Mouse (Mus musculus): ENCODE results near the gene Dennd2c.
A peak's percentile ranks its signal among the peaks of the same experiment; 100 is the strongest.
"Not testable (repeated sequence)": the region's sequence is repeated elsewhere in the genome, so short reads cannot be mapped to it uniquely, and the experiment has no call there.

Gene Dennd2c

GRCm38 (mm10) chr3:103169771-103170170 is 67.4 kb downstream of the Dennd2c start:
- peak; percentile 58 for DNase-seq (ENCODE audit: low read depth, low spot score)

DNA sequence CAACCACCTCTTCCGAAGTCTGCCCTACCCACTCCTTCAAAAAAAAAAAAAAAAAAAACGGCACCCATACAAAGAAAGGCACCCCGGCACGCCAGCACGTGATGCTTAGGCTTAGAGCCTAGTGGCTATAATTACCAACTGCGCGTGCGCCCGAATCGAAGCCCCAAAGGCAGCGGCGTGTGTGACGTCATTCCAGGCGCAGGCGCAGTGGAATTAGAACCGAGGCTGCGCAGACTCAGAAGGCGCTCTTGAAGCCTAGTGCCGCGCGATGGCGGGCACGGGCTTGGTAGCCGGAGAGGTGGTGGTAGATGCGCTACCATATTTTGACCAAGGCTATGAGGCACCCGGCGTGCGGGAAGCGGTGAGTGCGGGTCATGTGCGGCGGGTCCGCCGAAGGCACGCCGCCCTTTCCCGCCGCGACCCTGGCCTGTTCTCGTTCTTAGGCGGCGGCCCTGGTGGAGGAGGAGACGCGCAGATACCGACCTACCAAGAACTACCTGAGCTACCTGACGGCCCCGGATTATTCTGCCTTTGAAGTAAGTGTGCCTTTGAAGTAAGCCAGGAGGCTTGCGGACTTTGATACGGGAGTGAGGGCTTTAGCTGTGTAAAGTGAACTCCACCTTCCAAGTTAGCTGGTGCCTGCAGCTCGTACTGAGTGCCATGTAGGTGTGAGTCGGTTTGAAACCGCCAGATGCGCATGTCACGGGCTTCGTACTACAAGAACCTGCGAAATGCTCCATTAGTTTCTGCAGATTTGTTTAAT is 69.3 kb downstream of the Dennd2c start, which contains the start of gene Bcas2:
TSS of gene Bcas2 (plus strand) at position 151 of the 763 bp plus-strand sequence.
- DNase-seq (ENCODE audit: low read depth, low spot score): peak; percentile 98

- DNase-seq (ENCODE audit: low read depth, low spot score): no peak
Measured at GRCm38 (mm10) chr3:103172615-103173014, 70.2 kb downstream of the Dennd2c start.

- DNase-seq (ENCODE audit: low read depth, low spot score): no peak
Measured at GRCm38 (mm10) chr3:103176740-103177139, 74.3 kb downstream of the Dennd2c start.

GRCm38 (mm10) chr3:103179527-103179926 is 77.1 kb downstream of the Dennd2c start:
- DNase-seq (ENCODE audit: low read depth, low spot score): no peak

- DNase-seq (ENCODE audit: low read depth, low spot score): no peak
Measured at GRCm38 (mm10) chr3:103181171-103181570, 78.8 kb downstream of the Dennd2c start.

GRCm38 (mm10) chr3:103182821-103183220 is 80.4 kb downstream of the Dennd2c start:
- DNase-seq (ENCODE audit: low read depth, low spot score): no peak

DNA sequence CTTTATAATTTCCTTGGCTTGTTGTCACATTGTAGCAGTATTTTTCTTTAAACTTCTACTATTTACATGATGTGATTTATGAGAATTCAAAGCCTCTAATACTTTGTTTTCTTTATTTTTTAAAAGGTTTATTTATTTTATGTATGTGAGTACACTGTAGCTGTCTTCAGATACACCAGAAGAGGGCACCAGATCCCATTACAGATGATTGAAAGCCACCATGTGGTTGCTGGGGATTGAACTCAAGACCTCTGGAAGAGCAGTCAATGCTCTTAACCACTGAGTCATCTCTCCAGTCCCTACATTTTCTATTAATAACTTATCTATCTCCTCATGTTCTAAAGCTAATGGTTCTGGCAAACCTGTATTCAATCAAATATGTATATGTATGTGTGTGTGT is 82.1 kb downstream of the Dennd2c start:
- DNase-seq (ENCODE audit: low read depth, low spot score): not testable (repeated sequence)

- no peak for DNase-seq (ENCODE audit: low read depth, low spot score)
Measured at GRCm38 (mm10) chr3:103188451-103188850, 86.0 kb downstream of the Dennd2c start.

- DNase-seq (ENCODE audit: low read depth, low spot score): no peak
Measured at GRCm38 (mm10) chr3:103188856-103189255, 86.5 kb downstream of the Dennd2c start.

DNA sequence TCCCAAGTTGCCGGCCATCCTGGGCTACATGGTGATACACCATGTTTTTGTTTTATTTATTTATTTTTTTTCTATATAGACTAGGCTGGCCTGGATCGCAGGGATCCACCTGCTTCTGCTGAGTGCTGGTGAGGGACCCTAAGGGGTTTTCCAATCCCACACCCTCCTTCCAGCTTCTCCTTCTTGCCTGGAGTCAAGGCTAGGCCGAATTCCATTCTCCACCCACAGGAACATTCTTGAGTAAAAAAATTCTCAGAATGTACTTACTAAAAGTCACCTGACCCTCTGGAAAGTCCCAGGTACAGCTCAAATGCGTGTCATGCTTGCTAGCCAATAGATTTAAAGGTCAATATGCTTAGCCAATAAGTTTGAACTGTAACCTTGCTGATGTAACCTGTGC is 89.8 kb downstream of the Dennd2c start:
- DNase-seq (ENCODE audit: low read depth, low spot score): no peak

GRCm38 (mm10) chr3:103193186-103193585 is 90.8 kb downstream of the Dennd2c start:
- no peak for DNase-seq (ENCODE audit: low read depth, low spot score)

DNA sequence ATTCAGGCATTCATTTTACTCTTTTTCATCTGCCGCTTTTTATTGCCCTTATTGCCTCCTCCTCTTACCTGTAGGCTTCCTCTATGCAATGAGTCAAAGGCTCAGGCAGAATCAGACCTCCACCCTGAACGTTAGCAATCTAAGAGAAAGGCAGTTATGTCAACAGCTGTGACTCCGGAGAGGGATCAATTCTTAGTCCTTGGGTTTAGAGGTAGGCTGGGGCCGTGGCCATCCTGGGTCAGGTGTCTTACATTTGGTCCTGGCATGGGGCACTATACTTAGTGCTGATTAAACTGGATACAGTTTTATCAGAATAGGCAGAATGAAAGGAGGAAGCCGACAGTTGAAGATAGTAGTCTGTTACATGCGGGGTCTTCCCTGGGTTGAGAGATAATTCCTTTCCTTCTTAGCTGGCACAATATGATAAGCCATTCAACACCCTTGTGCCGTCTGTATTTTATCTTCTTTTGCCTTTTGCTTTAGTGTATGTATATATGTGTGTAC is 94.0 kb downstream of the Dennd2c start:
- DNase-seq (ENCODE audit: low read depth, low spot score): no peak

- DNase-seq (ENCODE audit: low read depth, low spot score): no peak
Measured at GRCm38 (mm10) chr3:103199386-103199785, 97.0 kb downstream of the Dennd2c start.

DNA sequence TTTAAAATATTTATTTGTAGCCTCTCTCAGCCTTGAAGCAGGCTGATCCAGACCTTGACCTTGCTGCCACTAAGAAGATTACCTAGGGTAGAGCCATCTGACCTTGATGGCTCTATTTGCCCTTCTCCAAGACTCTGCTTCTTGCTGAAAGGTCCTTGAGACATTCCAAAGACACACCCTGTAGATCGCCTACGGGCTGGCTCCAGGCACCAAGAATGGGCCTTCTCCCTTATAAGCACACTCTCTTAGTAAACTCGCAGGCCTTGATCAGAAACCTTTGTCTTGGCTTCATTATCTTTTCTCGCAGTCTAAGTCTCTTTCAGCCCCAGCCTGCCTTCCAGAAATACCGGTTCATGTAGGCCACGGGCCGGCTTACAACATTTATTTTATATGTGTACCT is 98.7 kb downstream of the Dennd2c start:
- not testable (repeated sequence) for DNase-seq (ENCODE audit: low read depth, low spot score)

GRCm38 (mm10) chr3:103203554-103203953 is 101.2 kb downstream of the Dennd2c start:
- DNase-seq (ENCODE audit: low read depth, low spot score): no peak

DNA sequence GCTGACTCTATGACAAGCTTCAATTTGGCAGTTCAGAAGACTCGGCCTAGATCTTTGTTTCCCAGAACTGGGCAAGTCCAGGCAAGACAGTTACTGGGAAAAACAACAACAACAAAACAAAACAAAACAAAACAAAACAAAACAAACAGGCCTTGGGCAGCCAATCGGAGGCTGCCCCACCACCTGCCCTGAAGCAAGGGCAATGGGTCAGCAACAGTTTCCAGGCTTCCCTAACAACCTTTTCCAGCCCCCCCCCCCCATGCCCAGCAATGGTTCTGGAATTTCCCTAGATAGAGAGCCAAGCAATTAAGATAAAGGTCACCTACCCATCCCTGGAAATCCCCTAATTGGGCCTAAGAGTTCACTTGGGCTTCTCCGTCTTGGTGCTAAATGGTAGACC is 102.0 kb downstream of the Dennd2c start:
- DNase-seq (ENCODE audit: low read depth, low spot score): no peak

GRCm38 (mm10) chr3:103206393-103206792 is 104.0 kb downstream of the Dennd2c start:
- DNase-seq (ENCODE audit: low read depth, low spot score): no peak

DNA sequence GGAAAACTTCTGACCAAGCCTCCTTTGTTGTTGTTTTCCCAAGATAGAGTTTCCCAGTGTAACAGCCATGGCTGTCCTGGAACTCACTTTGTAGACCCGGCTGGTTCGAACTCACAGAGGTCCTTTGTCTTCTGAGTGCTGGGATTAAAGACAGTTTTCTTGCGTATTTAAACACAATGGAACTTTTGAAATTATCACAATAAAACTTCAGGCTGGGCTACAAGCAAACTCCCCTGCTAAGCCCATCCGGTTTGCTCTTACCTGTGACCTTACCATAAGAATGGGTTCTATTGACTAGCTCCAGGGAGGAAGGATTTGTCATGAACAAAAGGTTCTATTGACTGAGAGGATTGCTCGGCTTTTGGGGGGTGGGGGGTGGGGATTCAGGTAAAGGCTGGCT is 105.3 kb downstream of the Dennd2c start:
- no peak for DNase-seq (ENCODE audit: low read depth, low spot score)

- DNase-seq (ENCODE audit: low read depth, low spot score): no peak
Measured at GRCm38 (mm10) chr3:103208237-103208636, 105.8 kb downstream of the Dennd2c start.

- no peak for DNase-seq (ENCODE audit: low read depth, low spot score)
Measured at GRCm38 (mm10) chr3:103211101-103211500, 108.7 kb downstream of the Dennd2c start.

- DNase-seq (ENCODE audit: low read depth, low spot score): no peak
Measured at GRCm38 (mm10) chr3:103212142-103212541, 109.7 kb downstream of the Dennd2c start.

GRCm38 (mm10) chr3:103213537-103213936 is 111.1 kb downstream of the Dennd2c start:
- no peak for DNase-seq (ENCODE audit: low read depth, low spot score)

Measured in retina, adult 2 months (tissue).